Mouse (Mus musculus): Measurements from ENCODE around the gene Anapc16. TPM values are rescaled to one million over a fixed set of nuclear protein-coding genes. Genes with fewer than 3 reads are reported as not detected.

Anapc16 gene
- polyA plus RNA-seq, 1 experiment from 2014 or later: 94.6 TPM

Other genes with a start within 250 kb of the Anapc16 start
- gene Dnajb12, start 123.6 kb downstream of the Anapc16 start, polyA plus RNA-seq (2014; fragmentation: Nextera tagmentation; extraction: Ambion mirVana): 25.3 and 26.5 TPM in 2 replicates
- gene Ddit4, start 51.3 kb downstream of the Anapc16 start, polyA plus RNA-seq (2014; fragmentation: Nextera tagmentation; extraction: Ambion mirVana): 7.4 and 9.5 TPM in 2 replicates
- 35.8 and 38.4 TPM in 2 replicates for gene Ascc1, start 330 bp downstream of the Anapc16 start, polyA plus RNA-seq (2014; fragmentation: Nextera tagmentation; extraction: Ambion mirVana)
- gene Spock2, start 103.1 kb upstream of the Anapc16 start, polyA plus RNA-seq (2014; fragmentation: Nextera tagmentation; extraction: Ambion mirVana): 5.5 and 5.7 TPM in 2 replicates
- gene Chst3, start 216.1 kb upstream of the Anapc16 start, polyA plus RNA-seq (2014; fragmentation: Nextera tagmentation; extraction: Ambion mirVana): 2.8 and 3.2 TPM in 2 replicates